Mouse (Mus musculus): ENCODE results near the gene 9530002B09Rik.

The 9530002B09Rik gene

DNA sequence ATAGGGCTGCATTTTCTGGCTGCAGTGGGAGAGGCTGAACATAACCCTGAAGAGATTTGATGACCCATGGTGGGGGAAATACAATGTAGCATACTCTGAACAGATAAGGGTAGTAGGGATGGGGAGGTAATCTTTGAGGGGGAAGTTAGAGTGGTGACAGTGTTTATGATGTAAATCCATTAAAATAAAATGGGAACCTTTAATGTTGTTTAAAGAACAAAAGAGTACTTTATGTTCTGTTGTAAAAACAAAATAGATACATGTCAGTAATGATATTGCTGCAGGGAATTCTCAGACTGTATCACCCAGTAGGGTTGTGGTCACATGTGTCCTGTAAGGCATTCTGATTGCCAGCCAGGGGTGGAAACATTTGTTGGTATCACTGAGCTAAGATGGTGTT lies at the start of gene 9530002B09Rik:
9530002B09Rik (plus strand) TSS at position 301 of the 400 bp plus-strand sequence.
- no peak for ATAC-seq (ENCODE audit: low TSS enrichment)

Measured in frontal cortex, adult (tissue).